In genomic region chr2:51313414-51313813, GRCm38 (mm10) we compare ENCODE assay signal across 31 mouse cellular contexts.
"Had no signal": no experiment of that assay in that cellular context is flagged by ENCODE, and none has a peak within 500 bp of the region (broad histone marks: within the 10 kb centered on the region; RNA-seq: fewer than 3 reads in every experiment).

No protein-coding gene starts in this region.

- DNase-seq: left cerebral cortex, postnatal 4 days; liver; liver, embryonic 13.5 days; liver, postnatal 0 days; lung, adult 18-20 months; lung, adult 2 months; lung, embryonic 14.5 days; lung, postnatal 10 days; lung, postnatal 14 days; lung, postnatal 36 days; lung, postnatal 4 days; midbrain, embryonic 14.5 days had no signal

- H3K9me3 ChIP-seq: limb, embryonic 15.5 days; liver, embryonic 12.5 days; liver, embryonic 13.5 days; liver, embryonic 15.5 days; lung, embryonic 15.5 days; megakaryocyte, embryonic 14.5 days; midbrain, embryonic 15.5 days had no signal

- H3K4me3 ChIP-seq: limb, embryonic 12.5 days; limb, embryonic 13.5 days; limb, embryonic 15.5 days; liver, embryonic 12.5 days; liver, embryonic 13.5 days; liver, embryonic 15.5 days; lung, embryonic 15.5 days; megakaryocyte, embryonic 14.5 days; midbrain, embryonic 10.5 days; midbrain, embryonic 12.5 days; midbrain, embryonic 13.5 days; midbrain, embryonic 15.5 days; myocyte; neural tube, embryonic 12.5 days had no signal

- H3K36me3 ChIP-seq: limb, embryonic 12.5 days; limb, embryonic 13.5 days; limb, embryonic 15.5 days; liver, embryonic 12.5 days; liver, embryonic 13.5 days; liver, embryonic 15.5 days; lung, embryonic 15.5 days; midbrain, embryonic 10.5 days; midbrain, embryonic 12.5 days; midbrain, embryonic 13.5 days; midbrain, embryonic 15.5 days; neural tube, embryonic 12.5 days had no signal

- H3K9ac ChIP-seq: limb, embryonic 12.5 days; limb, embryonic 13.5 days; limb, embryonic 15.5 days; liver, embryonic 12.5 days; liver, embryonic 13.5 days; liver, embryonic 14.5 days; liver, embryonic 15.5 days; liver, postnatal 0 days; lung, embryonic 14.5 days; lung, embryonic 15.5 days; midbrain, embryonic 12.5 days; midbrain, embryonic 13.5 days; midbrain, embryonic 15.5 days; neural tube, embryonic 12.5 days had no signal

- H3K27ac ChIP-seq: limb, embryonic 12.5 days; limb, embryonic 13.5 days; limb, embryonic 15.5 days; liver, embryonic 12.5 days; liver, embryonic 13.5 days; liver, embryonic 14.5 days; liver, embryonic 15.5 days; lung, embryonic 15.5 days; macrophage; midbrain, embryonic 10.5 days; midbrain, embryonic 12.5 days; midbrain, embryonic 13.5 days; midbrain, embryonic 15.5 days; neural tube, embryonic 12.5 days had no signal

- H3K4me1 ChIP-seq: limb, embryonic 15.5 days; liver, embryonic 12.5 days; liver, embryonic 13.5 days; liver, embryonic 15.5 days; lung, embryonic 15.5 days; megakaryocyte, embryonic 14.5 days; midbrain, embryonic 10.5 days; midbrain, embryonic 12.5 days; midbrain, embryonic 13.5 days; midbrain, embryonic 15.5 days; neural tube, embryonic 12.5 days had no signal

- H3K4me2 ChIP-seq: limb, embryonic 12.5 days; limb, embryonic 13.5 days; limb, embryonic 15.5 days; liver, embryonic 11.5 days; liver, embryonic 12.5 days; liver, embryonic 13.5 days; liver, embryonic 15.5 days; lung, embryonic 14.5 days; lung, embryonic 15.5 days; midbrain, embryonic 11.5 days; midbrain, embryonic 12.5 days; midbrain, embryonic 13.5 days; midbrain, embryonic 15.5 days; neural tube, embryonic 12.5 days had no signal

- H3K27me3 ChIP-seq: limb, embryonic 12.5 days; limb, embryonic 13.5 days; limb, embryonic 15.5 days; liver, embryonic 12.5 days; liver, embryonic 13.5 days; liver, embryonic 15.5 days; lung, embryonic 15.5 days; megakaryocyte, embryonic 14.5 days; midbrain, embryonic 12.5 days; midbrain, embryonic 13.5 days; midbrain, embryonic 15.5 days; neural tube, embryonic 12.5 days had no signal

- ATAC-seq: liver, embryonic 12.5 days; liver, postnatal 0 days; lung, postnatal 0 days; midbrain, embryonic 13.5 days; midbrain, embryonic 15.5 days; midbrain, embryonic 16.5 days had no signal
